Mouse (Mus musculus) ES-Bruce4 (cell line): ENCODE measurements at regions not wholly inside any gene's neighbourhood (a gene's known extent, or its start where the extent isn't known, plus 50 kb on each side); places are given as distances from the start of the nearest gene placed in this dataset.

Experiments
- CTCF ChIP-seq: IDR thresholded peaks from one replicate; pipeline ENCODE4 v1.8.1; 2011; ENCODE audit warnings: low read depth, low read length
- EP300 ChIP-seq: IDR thresholded peaks from 2 replicates; pipeline ENCODE4 v1.6.1; 2011; ENCODE audit warnings: low read depth, low read length; ENCODE audit not compliant: insufficient read depth

DNA sequence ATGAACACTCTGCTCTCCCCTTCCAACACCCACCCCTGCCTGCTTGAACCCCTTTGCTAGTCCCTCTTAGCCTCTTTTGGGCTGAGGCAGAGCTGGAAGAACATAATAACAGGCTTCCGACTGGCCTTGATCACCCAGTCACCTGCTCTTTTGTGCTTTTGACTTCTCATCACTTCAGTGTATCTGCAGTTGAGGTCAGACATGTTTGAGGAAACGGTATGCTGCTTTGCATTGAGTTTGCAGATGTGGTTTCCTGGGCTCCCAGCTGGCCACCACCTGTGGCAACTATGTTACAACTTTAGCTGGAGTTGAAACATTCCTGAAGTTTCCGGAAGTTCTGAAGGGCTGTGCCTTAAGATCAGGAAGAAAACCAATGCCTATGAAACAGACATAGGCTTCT lies 116.6 kb downstream of the Cdh26 start:
- no peak for TF ChIP-seq CTCF
- no peak for TF ChIP-seq EP300
